Mouse (Mus musculus): ENCODE measurements around the gene Ap1s3. TPM values are rescaled to one million over a fixed set of nuclear protein-coding genes. Genes with fewer than 3 reads are reported as not detected.

Gene Ap1s3
- total RNA-seq, 4 experiments from 2014 or later: 0.67 to 1.2 (median 0.96) TPM

GRCm38 (mm10) chr1:79591091-79591490, 80.7 kb downstream of the Ap1s3 start:
- no peak for DNase-seq

GRCm38 (mm10) chr1:79589971-79590763, 81.6 kb downstream of the Ap1s3 start:
- DNase-seq: no peak

DNA sequence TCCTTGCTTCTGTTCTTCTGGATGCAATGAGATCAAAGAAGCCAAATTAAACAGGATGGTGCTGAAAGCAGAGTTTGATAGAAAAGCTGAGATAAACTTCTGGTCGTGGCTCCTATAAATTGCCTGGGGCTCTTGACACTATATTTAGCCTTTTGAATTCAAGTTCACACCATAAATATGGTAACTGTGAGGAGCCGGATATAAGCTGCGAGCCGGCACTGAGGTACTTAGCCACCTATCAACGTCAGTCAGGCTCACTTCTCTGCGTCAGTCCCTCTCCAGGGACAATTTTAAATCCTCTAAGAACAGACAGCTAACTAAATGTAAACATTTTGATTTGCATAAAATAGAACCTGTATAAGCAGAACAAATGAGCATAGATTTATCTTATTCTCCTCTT, 82.3 kb downstream of the Ap1s3 start:
- DNase-seq: no peak

DNA sequence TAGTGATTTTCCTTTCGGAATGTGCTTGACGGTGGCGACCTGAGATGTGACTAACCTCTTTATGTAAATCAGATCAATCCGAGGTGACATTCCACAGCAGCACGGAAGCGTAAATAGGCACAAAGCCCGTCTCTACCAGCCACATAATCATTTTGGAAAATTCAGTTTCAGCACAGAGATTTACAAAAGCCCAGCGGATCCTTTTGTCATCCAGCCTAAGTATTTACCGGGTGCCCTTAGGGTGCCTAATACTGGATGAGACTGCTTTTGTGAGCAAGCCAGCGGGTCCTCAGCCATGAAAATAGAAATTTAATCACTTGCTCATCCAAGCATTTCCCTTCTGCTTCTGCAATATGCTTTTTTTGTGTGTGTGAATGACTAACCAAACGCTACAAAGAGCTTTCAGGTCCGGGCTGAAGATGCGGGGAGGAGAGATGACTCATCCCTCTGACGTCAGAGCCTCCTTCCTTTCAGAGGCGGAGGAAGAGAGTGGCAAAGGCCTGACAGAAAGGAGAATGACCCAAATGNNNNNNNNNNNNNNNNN, 90.6 kb downstream of the Ap1s3 start:
- peak; percentile 39 for DNase-seq

- no peak for DNase-seq
Observed at GRCm38 (mm10) chr1:79577357-79577756, 94.4 kb downstream of the Ap1s3 start.

DNA sequence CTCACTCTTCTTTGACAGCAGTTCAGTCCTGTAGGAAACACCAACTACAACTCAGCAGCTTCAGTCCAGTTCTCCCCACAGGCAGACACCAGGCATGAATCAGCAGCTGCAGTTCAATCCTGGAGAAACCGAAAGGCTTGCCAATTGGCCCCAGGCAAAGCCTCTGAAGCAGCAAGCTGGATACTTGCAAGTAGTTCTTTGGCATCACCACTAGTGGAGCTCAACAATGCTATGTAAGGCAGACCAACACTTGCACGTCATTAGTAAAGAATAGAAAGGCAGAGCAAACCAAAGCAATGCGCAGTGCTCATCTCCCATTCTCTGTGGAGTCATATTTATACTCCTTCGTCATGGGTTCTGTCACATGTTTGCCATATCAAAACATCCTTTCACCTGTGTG, 99.9 kb downstream of the Ap1s3 start:
- DNase-seq: no peak

GRCm38 (mm10) chr1:79571126-79571525, 100.6 kb downstream of the Ap1s3 start:
- no peak for DNase-seq

- no peak for DNase-seq
Observed at GRCm38 (mm10) chr1:79561186-79561585, 110.6 kb downstream of the Ap1s3 start.

Other genes starting within 250 kb of the Ap1s3 start
- 1,000 to 10,000 TPM; 1,066 to 1,551 (median 1,179) TPM for gene Scg2, start 231.9 kb downstream of the Ap1s3 start, total RNA-seq (2022)
- gene Mrpl44, start 104.0 kb upstream of the Ap1s3 start, total RNA-seq (2022): 10 to 100 TPM; 47.6 to 68.9 (median 55.5) TPM
- gene Wdfy1, start 104.2 kb upstream of the Ap1s3 start, total RNA-seq (2022): 10 to 100 TPM; 49.9 to 67.8 (median 54.9) TPM
- gene Serpine2, start 189.2 kb upstream of the Ap1s3 start, total RNA-seq (2022): 10 to 100 TPM; 12.5 to 24.0 (median 16.7) TPM

Data from adrenal gland, adult 8-10 months (tissue).